Mouse (Mus musculus): Measurements from ENCODE around the gene Cask. TPM values are rescaled to one million over a fixed set of nuclear protein-coding genes. Genes with fewer than 3 reads are reported as not detected.

The Cask gene
- polyA plus RNA-seq, 1 experiment from 2014 or later: 13.6 TPM

DNA sequence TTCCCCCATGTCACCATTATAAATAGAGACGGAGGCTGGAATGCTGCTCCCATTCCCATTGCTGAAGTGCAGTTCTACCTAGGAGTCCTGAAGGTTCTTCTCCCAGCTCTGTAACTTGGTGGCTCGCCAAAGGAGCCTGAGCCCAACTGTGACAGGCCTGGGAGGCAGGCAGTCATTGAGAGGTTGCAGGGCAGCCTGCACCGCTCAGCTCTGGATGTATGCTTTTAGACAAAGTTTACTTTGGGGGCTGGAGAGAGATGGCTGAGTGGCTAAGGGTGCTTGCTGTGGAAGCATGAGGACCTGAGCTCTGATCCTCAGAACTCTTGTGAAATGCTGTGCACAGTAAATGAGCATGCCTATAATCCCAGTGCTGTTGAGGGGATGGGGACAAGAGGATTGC lies 360.2 kb downstream of the Cask start:
- H3K4me1 ChIP-seq: no peaks in the 10 kb centered on the region; the same call in 1 of the 2 replicates
- peaks cover 76% of the 10 kb centered on the region for H3K27me3 ChIP-seq (replicated peaks; ENCODE audit: low read depth, poor library complexity, severe bottlenecking)
- no peak for DNase-seq (ENCODE audit: low spot score)
- H3K4me3 ChIP-seq: no peak overlapping the region
- no peak overlapping the region for H3K27ac ChIP-seq (replicated peaks)
- 78% methylated on average over 3 of the region's 3 CpGs for WGBS
- H3K9me3 ChIP-seq: peaks cover 14% of the 10 kb centered on the region
- H3K36me3 ChIP-seq (replicated peaks): no peaks in the 10 kb centered on the region

DNA sequence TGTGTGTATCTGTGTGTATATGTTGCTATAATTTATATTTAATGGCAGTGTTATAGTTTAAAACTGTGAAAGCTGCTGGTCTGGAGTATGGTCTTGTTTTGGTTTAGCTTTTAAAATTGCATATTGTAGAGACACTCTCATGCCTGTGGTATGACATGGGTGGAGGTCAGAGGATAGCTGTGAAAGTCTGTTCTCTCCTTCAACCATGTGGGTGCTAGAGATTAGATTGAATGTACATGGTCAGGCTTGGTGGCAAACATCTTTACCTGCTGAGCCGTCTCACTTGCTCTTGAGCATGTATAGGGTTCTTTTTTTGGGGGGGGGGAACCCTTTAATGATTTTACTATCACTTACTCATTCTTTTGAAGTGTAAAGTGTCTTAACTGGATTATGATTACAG lies 361.4 kb downstream of the Cask start:
- peaks cover 76% of the 10 kb centered on the region for H3K27me3 ChIP-seq (replicated peaks; ENCODE audit: low read depth, poor library complexity, severe bottlenecking)
- WGBS: 76% methylated on average over 1 of the region's 1 CpGs
- no peak for DNase-seq (ENCODE audit: low spot score)

DNA sequence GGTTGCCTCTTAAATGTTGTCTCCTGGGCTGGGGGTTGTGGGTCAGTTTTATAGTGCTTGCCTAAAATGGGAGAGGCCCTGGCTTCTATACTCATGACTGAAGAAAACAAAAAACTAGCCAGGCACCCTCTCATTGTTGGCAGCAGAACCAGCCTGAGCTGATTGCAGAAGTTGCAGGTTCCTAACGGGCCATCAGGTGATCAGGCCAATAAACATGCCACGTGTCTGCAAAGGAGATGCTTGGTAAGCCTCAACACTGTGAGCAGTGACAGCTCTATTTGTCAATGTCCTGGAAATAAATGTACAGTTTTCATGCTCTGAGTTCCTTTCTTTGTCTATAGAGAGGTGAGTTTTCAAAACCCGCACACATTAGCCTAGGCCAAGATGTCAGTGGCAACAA lies 362.2 kb downstream of the Cask start:
- Histone ChIP-seq H3K9me3 (peaks cover 17% of the 10 kb centered on the region), H3K36me3 (replicated peaks) (no peaks in the 10 kb centered on the region), H3K27ac (replicated peaks) (no peak overlapping the region), H3K27me3 (replicated peaks; ENCODE audit: low read depth, poor library complexity, severe bottlenecking) (peaks cover 73% of the 10 kb centered on the region), H3K4me3 (no peak overlapping the region), H3K4me1 (no peaks in the 10 kb centered on the region; the same call in 1 of the 2 replicates)
- no peak for DNase-seq (ENCODE audit: low spot score)
- WGBS: 83% methylated on average over 3 of the region's 3 CpGs

More for the DNA sequence above, 361.4 kb downstream of the Cask start:
- H3K27ac ChIP-seq (replicated peaks): no peak overlapping the region
- no peaks in the 10 kb centered on the region for H3K36me3 ChIP-seq (replicated peaks)
- H3K9me3 ChIP-seq: peaks cover 17% of the 10 kb centered on the region
- no peak overlapping the region for H3K4me3 ChIP-seq
- no peaks in the 10 kb centered on the region; the same call in 1 of the 2 replicates for H3K4me1 ChIP-seq

DNA sequence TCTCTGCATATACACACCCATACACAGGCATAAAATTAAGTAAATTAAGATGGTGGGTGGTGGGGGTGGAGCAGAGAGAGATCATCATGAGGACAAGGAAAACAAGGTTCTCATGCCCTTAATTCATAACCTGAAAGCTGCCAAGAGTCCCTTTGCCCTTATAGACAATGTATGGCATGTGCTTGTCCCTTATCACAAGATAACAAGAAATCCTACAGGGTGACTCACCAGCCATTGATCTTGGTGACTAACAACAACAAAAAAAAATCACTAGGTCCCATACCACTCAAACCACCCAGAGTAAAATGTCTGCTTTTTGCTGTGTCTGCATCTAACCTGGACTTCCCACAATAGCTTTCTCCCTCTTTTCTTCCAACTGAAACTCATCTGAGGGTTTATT lies 366.7 kb downstream of the Cask start:
- H3K36me3 ChIP-seq (replicated peaks): no peaks in the 10 kb centered on the region
- DNase-seq (ENCODE audit: low spot score): no peak
- peaks cover 64% of the 10 kb centered on the region for H3K27me3 ChIP-seq (replicated peaks; ENCODE audit: low read depth, poor library complexity, severe bottlenecking)
- peaks cover 17% of the 10 kb centered on the region for H3K9me3 ChIP-seq
- no peaks in the 10 kb centered on the region; the same call in 1 of the 2 replicates for H3K4me1 ChIP-seq
- no peak overlapping the region for H3K4me3 ChIP-seq
- H3K27ac ChIP-seq (replicated peaks): no peak overlapping the region

DNA sequence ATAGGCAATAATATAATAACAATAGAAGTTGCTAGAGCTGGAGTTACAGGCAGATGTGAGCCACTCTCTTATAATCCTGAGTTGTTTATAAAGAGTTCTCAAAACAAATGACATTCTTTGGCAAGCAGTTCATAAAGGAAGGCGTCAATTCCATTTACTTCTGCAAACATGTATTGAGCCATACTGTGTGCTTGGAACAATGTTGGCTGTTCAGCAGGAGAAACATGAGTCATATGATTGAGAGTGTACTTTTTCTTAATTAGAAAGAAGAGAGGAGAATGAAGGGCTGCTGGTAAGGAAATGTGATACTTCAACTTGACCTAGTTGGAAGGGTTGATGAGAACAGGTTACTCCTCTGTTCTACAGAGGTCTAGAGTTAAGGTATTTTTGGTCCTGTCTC lies 368.6 kb downstream of the Cask start:
- peaks cover 67% of the 10 kb centered on the region for H3K27me3 ChIP-seq (replicated peaks; ENCODE audit: low read depth, poor library complexity, severe bottlenecking)
- no peaks in the 10 kb centered on the region for H3K36me3 ChIP-seq (replicated peaks)
- DNase-seq (ENCODE audit: low spot score): no peak
- H3K4me1 ChIP-seq: no peaks in the 10 kb centered on the region; the same call in 1 of the 2 replicates
- peaks cover 17% of the 10 kb centered on the region for H3K9me3 ChIP-seq
- H3K27ac ChIP-seq (replicated peaks): no peak overlapping the region
- no peak overlapping the region for H3K4me3 ChIP-seq
- 81% methylated on average over 1 of the region's 1 CpGs for WGBS

DNA sequence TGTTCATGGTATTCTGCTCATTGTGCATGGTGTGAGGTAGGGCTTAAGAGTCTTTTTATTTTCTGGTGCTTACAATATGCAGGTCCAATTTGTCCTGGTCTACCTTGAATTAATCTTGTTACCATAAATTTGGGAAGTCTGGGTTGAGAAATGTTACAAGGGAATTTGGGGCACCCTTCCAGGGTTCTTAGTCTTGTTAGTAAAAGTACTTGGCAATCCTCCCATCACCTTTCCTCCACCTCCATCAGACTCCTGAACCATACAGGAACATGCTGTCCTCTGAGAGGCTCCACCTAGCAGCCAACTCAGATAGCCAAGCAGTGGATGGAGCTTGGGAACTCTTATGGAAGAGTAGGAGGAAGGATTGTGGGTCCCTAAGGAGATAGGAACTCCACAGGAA lies 371.6 kb downstream of the Cask start:
- H3K36me3 ChIP-seq (replicated peaks): no peaks in the 10 kb centered on the region
- no peak overlapping the region for H3K4me3 ChIP-seq
- peaks cover 64% of the 10 kb centered on the region for H3K27me3 ChIP-seq (replicated peaks; ENCODE audit: low read depth, poor library complexity, severe bottlenecking)
- DNase-seq (ENCODE audit: low spot score): no peak
- no peak overlapping the region for H3K27ac ChIP-seq (replicated peaks)
- H3K4me1 ChIP-seq: no peaks in the 10 kb centered on the region
- no peaks in the 10 kb centered on the region for H3K9me3 ChIP-seq

DNA sequence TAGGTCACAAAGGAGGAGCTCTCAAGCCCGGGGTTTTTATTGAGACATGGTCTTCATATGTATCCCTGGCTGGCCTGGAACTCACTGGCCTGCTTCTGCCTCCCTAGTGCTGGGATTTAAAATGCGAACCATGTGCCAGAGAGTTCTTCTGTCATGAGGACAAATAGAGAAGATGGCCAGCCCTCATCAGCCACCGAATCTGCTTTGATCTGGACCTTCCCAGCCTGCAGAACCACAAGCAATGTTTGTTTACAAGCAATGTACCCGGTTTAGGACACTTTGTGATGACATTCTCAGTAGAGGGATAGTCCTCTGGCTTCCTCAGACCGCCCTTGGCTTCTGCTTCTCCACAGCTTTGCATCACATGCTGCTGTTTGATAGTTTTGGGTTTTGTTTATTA lies 372.9 kb downstream of the Cask start:
- Histone ChIP-seq H3K36me3 (replicated peaks) (no peaks in the 10 kb centered on the region), H3K27me3 (replicated peaks; ENCODE audit: low read depth, poor library complexity, severe bottlenecking) (peaks cover 74% of the 10 kb centered on the region), H3K4me3 (no peak overlapping the region), H3K9me3 (no peaks in the 10 kb centered on the region), H3K4me1 (no peaks in the 10 kb centered on the region), H3K27ac (replicated peaks) (no peak overlapping the region)
- DNase-seq (ENCODE audit: low spot score): no peak
- WGBS: 71% methylated on average over 5 of the region's 5 CpGs

DNA sequence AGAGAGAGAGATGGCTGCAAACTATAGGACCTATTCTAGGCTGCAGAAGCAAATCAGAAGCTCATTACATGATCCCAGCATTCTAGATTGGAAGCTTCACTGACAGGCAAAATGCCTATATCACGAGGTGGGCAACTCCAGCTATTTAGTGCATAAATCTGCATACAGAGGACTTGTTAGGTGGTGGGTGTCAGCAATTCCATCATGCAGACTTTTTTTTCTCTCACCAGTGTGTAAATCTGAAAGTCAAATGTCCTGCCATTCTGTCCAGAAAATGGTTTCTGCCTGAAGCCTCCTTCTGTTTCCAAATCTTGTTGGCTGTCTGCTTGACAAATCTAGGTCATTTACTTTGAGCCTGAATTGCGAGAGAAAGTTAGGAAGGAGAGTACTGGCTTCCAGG lies 373.6 kb downstream of the Cask start:
- H3K4me3 ChIP-seq: no peak overlapping the region
- no peaks in the 10 kb centered on the region for H3K9me3 ChIP-seq
- H3K27me3 ChIP-seq (replicated peaks; ENCODE audit: low read depth, poor library complexity, severe bottlenecking): peaks cover 75% of the 10 kb centered on the region
- 74% methylated on average over 2 of the region's 2 CpGs for WGBS
- no peak overlapping the region for H3K27ac ChIP-seq (replicated peaks)
- H3K36me3 ChIP-seq (replicated peaks): no peaks in the 10 kb centered on the region
- DNase-seq (ENCODE audit: low spot score): no peak
- H3K4me1 ChIP-seq: no peaks in the 10 kb centered on the region

DNA sequence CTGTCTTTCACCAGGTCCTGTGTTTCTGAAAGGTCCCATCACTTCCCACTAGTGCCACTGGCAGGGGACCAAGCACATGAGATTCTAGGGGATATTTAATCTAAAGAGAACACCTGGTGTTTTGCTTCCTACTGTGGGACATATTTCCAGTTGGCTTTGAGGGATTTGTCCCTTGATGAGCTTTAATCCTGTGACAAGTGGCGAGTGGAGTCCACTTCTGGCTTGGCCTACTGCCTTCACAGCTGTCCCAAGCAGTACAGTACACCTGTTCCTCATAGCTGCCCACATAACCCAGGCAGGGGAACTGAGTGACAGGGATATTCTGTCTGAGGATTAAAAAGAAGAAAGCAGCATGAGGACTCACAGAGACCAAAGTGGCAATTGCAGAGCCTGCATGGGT lies 375.8 kb downstream of the Cask start:
- Histone ChIP-seq H3K9me3 (no peaks in the 10 kb centered on the region), H3K27me3 (replicated peaks; ENCODE audit: low read depth, poor library complexity, severe bottlenecking) (peaks cover 87% of the 10 kb centered on the region)

DNA sequence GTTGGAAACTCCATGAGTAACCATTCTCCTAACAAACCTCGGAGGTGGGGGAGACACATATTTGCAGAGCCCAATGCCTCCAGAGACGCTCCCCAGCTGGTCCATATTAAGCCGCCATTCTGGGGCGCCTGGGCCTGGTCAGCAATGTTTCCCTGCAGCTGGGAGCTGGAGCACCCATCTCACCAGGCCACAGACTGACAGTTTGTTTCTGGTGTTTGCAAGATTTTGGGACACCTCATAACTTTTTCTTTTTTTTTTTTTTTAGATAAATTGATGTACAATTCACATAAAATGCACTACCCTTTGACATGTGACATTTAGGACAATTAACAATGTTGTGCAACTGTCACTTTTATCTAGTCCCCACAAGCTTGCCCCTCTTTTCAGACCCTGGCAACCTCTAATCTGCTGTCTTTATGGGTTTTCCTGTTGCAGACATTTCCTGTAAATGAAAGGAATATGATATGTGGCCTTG lies 378.4 kb downstream of the Cask start:
- 80% methylated on average over 4 of the region's 4 CpGs for WGBS
- H3K27me3 ChIP-seq (replicated peaks; ENCODE audit: low read depth, poor library complexity, severe bottlenecking): peaks cover 86% of the 10 kb centered on the region
- H3K4me3 ChIP-seq: no peak overlapping the region
- DNase-seq (ENCODE audit: low spot score): no peak
- H3K4me1 ChIP-seq: no peaks in the 10 kb centered on the region
- H3K9me3 ChIP-seq: no peaks in the 10 kb centered on the region
- no peaks in the 10 kb centered on the region for H3K36me3 ChIP-seq (replicated peaks)
- no peak overlapping the region for H3K27ac ChIP-seq (replicated peaks)

More for the DNA sequence above, 375.8 kb downstream of the Cask start:
- Histone ChIP-seq H3K4me1 (no peaks in the 10 kb centered on the region), H3K4me3 (no peak overlapping the region), H3K36me3 (replicated peaks) (no peaks in the 10 kb centered on the region), H3K27ac (replicated peaks) (no peak overlapping the region)
- 80% methylated on average over 1 of the region's 1 CpGs for WGBS
- DNase-seq (ENCODE audit: low spot score): no peak

DNA sequence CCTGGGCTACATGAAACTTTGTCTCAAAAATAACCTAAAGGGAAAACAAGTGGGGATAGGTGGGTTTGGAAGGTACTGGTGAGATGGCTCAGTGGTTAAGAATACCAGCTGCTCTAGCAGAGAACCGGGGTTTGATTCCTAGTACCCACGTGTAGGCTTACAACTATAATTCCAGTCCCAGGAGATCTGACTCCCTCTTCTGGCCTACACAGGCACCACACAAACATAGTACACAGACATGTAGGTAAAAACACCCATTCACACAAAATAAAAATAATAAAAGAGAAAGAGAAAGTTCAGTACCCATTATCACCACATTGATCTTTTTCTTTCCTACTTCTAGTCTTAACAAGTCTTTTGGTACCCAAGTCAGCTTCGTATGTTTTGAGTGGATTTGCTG lies 379.2 kb downstream of the Cask start:
- Histone ChIP-seq H3K4me1 (no peaks in the 10 kb centered on the region), H3K27me3 (replicated peaks; ENCODE audit: low read depth, poor library complexity, severe bottlenecking) (peaks cover 87% of the 10 kb centered on the region), H3K4me3 (no peak overlapping the region), H3K36me3 (replicated peaks) (no peaks in the 10 kb centered on the region), H3K9me3 (no peaks in the 10 kb centered on the region), H3K27ac (replicated peaks) (no peak overlapping the region)
- 82% methylated on average over 3 of the region's 3 CpGs for WGBS
- no peak for DNase-seq (ENCODE audit: low spot score)

DNA sequence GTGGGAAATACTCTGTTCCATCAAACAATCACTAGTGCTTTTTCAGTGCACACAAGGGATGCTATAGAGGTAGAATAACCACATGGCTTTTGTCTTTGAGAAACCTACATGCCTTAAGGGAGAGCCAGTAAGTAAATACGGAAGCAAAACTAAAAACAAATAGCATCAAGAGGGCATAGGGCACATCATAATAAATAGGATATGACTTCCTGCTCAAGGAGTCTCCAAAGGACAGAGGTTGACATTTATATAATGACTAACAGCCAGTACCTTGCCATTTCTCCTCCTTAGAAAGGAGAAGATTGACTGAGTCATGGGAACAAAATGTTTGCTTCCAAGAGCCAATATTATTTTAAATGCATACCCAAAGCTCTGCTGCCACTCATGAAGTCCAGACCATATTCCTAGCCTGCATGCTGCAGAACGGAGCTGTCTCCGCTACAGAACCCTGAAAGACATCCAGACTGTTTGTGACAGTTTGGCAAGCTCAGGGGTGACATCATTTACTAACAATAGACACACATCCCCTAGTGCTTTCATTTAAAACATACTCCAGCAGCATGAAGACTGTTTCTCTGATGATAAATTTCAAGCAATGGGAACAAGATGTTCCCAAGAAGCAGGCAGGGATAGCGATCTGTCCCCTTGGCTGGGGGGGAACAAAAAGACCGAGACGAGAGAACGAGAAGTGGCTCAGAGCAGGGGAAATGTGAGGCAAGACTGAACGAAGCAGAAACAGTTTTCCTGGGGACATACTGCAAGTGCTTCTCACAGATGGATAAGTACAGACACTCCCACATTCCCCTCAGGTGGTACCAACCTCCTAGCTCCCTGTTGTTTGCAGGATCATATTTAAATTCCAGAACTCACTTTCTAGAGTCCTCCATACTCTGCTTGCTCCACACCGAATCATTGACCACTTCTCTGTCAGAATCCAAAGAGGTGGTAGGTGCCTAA lies 381.7 kb downstream of the Cask start:
- H3K4me1 ChIP-seq: no peaks in the 10 kb centered on the region
- H3K9me3 ChIP-seq: no peaks in the 10 kb centered on the region
- DNase-seq (ENCODE audit: low spot score): no peak
- H3K4me3 ChIP-seq: no peak overlapping the region
- H3K27me3 ChIP-seq (replicated peaks; ENCODE audit: low read depth, poor library complexity, severe bottlenecking): peaks cover 86% of the 10 kb centered on the region
- 71% methylated on average over 9 of the region's 9 CpGs for WGBS
- no peaks in the 10 kb centered on the region for H3K36me3 ChIP-seq (replicated peaks)
- no peak overlapping the region for H3K27ac ChIP-seq (replicated peaks)

DNA sequence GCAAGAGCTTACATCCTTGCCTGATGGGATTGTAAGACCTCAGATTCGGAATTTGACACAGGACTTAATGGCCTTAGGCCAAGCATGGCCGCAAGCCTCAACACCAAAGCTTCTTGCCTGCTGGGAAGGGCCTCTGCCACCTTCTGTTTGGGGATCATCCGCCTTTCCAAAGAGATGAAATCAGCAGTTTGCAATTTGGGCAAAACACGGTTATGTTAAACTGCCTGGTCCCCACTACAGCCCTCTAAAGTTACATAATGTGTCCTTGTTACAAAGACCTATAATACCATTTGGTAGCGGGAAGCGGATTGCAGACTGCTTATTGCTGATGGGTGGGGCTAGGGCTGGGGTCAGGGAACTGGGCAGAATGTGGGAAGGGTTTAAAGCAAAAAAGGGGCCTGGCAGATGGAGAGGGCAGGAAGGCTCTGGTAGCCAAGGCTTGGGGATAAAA lies 384.0 kb downstream of the Cask start:
- H3K4me1 ChIP-seq: no peaks in the 10 kb centered on the region
- no peaks in the 10 kb centered on the region for H3K9me3 ChIP-seq
- no peak overlapping the region for H3K27ac ChIP-seq (replicated peaks)
- DNase-seq (ENCODE audit: low spot score): no peak
- no peak overlapping the region for H3K4me3 ChIP-seq
- WGBS: 80% methylated on average over 6 of the region's 6 CpGs
- peaks cover 82% of the 10 kb centered on the region for H3K27me3 ChIP-seq (replicated peaks; ENCODE audit: low read depth, poor library complexity, severe bottlenecking)
- no peaks in the 10 kb centered on the region for H3K36me3 ChIP-seq (replicated peaks)
